9 mouse cellular contexts compared by ENCODE assay signal in the genomic region with DNA sequence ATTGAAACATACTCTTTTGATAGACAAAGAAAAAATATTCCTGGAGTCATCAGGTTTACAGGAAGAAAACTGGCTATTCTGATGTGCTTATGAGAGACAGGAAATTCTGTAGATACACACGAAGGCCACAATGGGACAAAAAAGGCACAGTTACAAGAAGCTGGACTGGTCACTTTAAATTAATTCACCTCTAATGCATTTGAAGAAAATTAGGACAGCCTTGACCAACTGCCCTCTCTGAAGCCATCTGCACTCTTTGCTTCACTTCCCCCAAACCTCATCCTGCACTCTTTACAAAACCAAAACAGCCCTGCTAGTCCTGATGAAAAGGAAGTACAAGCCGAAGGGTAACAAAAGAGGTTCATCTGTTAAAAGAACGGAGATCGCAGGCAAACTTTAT.
"Had no signal": no experiment of that assay in that cellular context is flagged by ENCODE, and none has a peak within 500 bp of the region (broad histone marks: within the 10 kb centered on the region; RNA-seq: fewer than 3 reads in every experiment).

No protein-coding gene starts in this region.

- H3K4me1 ChIP-seq: limb, embryonic 13.5 days; midbrain, embryonic 12.5 days; neural tube, embryonic 13.5 days had no signal

- H3K27ac ChIP-seq: limb, embryonic 13.5 days; liver, embryonic 14.5 days; midbrain, embryonic 12.5 days; neural tube, embryonic 13.5 days; stomach, postnatal 0 days had no signal

- H3K4me3 ChIP-seq: limb, embryonic 13.5 days; midbrain, embryonic 12.5 days; neural tube, embryonic 13.5 days had no signal

- DNase-seq: kidney, postnatal 36 days; left cerebral cortex, postnatal 4 days; lung, adult 18-20 months; thymus, postnatal 14 days had no signal

- H3K27me3 ChIP-seq: limb, embryonic 13.5 days; midbrain, embryonic 12.5 days; neural tube, embryonic 13.5 days had no signal

- H3K36me3 ChIP-seq: limb, embryonic 13.5 days; midbrain, embryonic 12.5 days; neural tube, embryonic 13.5 days had no signal
